Mouse (Mus musculus): ENCODE data around the gene Tsfm. TPM values are rescaled to one million over a fixed set of nuclear protein-coding genes. Genes with fewer than 3 reads are reported as not detected.

Tsfm gene
- polyA plus RNA-seq (2014; fragmentation: Illumina TruSeq; extraction: RNeasy Lipid Tissue Mini Kit (QIAGEN cat#74804); ENCODE audit: low replicate concordance): 7.3 TPM

DNA sequence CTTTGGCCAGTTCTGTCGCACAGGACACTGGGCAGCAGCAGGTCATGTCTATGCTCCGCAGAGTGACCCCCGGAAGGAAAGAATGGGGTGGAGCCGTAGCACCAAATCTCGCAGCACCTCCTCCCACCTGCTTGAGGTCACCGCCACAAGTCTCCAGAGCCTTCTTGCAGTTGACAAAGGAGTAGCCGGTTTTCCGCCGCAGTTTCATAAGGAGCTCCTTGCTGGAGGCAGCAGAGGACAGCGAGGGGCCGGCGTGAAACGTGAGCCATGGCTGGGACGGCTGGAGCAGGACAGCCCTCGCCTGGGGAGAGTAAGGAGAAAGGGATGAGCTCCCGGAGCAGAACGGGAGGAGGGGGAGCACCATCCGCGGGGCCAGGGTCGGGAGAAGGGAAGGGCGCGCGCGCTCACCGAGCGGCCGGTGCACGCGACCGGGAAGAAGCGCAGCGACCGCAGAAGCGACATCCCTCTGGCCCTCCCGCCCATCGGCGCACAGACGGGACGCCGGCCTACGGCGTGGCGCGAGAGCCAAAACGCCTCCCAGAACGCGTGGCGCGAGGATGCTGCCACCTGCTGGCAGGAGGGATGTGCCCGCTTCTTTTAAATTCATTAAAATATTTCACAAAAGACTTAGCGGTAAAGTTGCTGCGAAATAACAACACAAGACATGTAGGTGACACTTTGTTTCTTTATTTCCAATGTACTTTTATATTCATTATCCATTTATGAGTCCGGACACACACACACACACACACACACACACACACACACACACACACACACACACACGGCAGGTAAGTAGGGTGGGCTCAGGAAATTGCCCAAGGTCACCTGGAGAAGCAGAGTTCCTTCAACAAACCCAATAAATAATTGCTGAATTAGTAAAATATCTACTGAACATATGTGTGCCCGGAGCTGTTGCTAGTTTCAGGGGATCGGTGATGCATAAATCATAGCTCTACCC, at the start of gene Tsfm:
TSS of gene Tsfm (minus strand) at position 505 of the 961 bp plus-strand sequence.

DNA sequence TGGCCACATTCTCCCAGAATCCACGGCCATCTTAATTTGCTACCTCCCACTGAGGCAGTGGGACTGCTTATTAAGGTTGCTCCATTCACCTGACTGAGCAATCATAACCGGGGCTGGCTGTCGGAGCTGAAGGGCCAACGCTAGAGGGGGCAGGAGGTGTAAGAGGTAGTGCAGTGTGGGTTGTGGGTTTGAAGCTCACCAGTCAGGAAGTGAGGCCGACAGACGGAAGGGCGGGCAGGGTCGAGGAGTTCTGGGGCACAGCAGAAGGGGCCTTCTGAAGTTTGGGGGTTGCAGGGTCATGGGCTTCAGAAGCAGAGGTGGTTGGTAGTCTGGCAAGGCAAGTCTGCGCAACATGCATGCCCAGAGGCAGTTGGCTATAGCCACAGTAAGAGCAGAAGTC, 44.4 kb upstream of the Tsfm start, which contains the start of gene Agap2:
TSS of gene Agap2 (plus strand) at position 205 of the 400 bp plus-strand sequence.

DNA sequence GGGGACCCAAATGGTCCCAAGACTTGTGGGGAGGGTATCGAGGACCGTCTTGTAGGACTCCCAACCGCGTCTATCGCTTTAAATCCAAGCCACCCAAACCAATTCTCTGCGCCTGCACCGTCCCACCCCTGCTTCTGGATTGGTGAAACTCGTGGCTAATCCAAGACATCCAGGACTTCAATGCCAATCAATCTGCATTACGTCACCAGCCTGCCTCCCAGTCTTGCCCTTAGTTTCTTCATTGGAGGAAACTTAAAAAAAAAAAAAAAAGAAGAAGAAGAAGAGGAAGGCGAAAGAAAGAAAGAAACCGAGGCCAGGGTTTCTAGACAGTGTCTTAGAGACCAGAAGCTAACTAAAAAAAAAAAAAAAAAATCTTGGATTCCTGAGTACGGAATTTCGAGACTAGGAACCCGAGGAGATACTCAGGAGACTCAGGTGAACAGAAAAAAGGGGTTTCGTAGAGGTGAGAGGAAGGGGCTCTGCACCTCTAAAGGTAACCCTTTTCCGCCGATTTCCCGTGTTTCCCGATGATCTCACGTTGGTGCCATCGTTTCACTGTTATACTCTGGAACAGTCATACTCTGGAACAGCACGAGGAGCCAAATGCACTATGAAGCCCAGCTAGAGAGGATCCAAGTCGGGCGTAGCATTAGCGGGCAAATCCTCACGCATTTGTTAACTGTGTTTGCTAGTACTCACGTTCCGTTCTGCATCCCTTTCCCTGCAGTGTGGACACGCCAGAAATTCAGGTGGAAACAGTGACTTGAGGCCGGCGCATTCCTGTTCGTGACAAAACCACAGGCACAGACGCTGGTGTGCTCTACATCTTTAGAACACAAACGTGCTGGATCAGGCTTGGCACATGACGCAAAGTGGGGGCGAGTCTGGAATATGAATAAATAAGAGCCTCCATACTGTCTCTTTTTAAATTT, 39.8 kb upstream of the Tsfm start, which contains the start of gene Tspan31:
TSS of gene Tspan31 (minus strand) at position 75 of the 932 bp plus-strand sequence.

DNA sequence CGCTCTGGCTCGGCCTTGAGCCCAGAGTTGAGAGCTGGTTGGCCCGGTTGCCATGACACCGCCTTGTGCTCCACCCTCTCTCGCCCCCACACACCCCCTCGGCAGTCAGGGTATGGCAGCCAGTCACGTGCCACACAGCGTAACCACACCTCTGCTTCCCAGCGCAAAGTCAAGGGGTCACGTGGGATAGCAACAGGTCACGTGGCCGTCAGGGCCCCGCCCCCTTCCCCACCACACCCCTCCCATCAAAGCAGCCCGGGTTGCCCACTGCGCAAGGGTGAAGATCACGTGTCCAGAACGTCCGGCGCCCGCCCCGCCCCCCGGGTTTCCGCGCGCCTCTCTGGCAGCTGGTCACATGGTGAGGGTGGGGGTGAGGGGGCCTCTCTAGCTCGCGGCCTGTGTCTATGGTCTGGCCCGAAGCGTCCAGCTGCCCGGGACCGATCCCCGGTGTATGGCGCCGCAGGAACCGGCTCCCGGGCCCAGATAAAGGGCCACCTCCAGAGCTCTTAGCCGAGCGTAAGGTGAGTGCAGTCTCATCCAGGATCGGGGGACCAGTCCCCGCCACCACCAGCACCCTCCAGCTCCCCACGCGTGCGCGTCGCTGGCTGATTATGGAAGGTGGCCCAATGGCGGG, 32.7 kb upstream of the Tsfm start, which contains the start of gene Cdk4:
TSS of gene Cdk4 (plus strand) at position 296 of the 634 bp plus-strand sequence.

DNA sequence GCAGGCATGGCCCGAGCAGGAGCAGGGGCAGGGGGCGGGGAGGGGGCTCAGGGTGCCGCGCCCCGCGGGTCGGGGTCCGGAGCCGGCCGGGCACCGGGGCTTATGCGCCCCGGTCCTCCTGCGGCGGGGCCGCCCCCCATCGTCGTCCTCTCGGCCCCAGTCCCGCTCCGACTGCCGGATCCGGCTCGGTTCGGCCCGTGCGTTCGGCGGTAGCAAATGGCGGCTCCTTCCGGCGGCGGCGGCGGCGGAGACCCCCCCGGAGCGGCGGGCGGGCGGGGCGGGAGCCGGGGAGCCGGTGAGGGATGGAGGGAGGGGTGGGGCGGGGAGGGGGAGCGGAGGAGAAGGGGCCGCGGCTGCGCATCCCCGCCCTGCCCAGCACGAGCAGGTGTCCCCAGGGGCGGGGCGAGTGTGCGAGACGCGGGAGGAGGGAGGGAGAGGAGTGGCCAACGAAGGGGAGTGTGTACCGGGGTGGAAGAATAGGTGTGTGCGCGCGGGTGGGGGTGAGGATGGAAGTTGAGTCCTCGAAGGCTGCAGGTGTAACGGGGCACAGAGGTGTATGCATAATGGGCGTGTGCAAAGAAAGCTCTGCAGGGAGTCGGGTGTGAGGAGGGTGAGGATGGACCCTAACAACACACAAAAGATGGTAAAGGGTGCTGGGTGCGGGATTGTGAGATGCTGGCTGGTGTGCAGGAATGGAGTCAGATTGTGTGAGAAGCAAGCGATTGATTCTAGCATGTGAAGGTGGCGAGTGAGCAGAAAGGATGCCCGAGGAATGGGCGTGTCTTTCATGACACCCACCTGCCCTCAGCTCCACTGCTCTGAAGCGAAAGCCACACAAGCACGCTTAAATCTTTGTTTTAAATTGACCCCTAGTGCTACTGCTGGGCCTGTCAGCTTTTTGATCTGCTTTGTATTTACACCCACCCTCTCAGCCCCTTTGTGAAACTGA, 29.6 kb upstream of the Tsfm start, which contains the start of gene March9:
TSS of gene March9 (minus strand) at position 217 of the 949 bp plus-strand sequence.

DNA sequence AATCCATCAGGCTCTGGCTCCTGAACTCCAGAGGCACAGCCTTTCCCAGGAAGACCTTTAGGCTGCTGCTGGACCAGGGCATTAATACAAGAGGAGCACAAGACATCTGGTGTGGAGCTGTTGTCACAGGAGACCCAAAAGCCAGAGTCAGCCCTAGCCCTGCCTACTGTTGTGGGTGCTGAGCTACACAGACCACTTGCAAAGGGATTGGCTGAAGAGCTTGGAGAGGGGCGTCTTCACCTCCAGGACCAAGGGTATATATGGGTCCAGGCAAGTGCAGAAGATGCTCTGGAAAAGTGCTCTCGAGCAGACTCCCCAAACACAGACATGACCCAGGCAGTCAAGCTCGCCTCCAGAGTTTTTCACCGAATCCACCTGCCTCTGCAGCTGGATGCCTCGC, 17.3 kb upstream of the Tsfm start, which contains the start of gene Cyp27b1:
TSS of gene Cyp27b1 (plus strand) at position 297 of the 400 bp plus-strand sequence.

GRCm38 (mm10) chr10:127041274-127041766, 10.7 kb upstream of the Tsfm start, which contains the start of the genes Mettl1 and Eef1akmt3:
TSS of gene Mettl1 (plus strand) at chr10:127041414.
TSS of gene Eef1akmt3 (minus strand) at chr10:127041513.

GRCm38 (mm10) chr10:127000529-127000928, 30.1 kb downstream of the Tsfm start, which contains the start of gene Avil:
TSS of gene Avil (plus strand) at chr10:127000709.

GRCm38 (mm10) chr10:126978277-126978994, 52.2 kb downstream of the Tsfm start, which contains the start of gene Ctdsp2:
TSS of gene Ctdsp2 (plus strand) at chr10:126978717.

Other genes starting within 250 kb of the Tsfm start
- gene Atp23, start 129.5 kb downstream of the Tsfm start, polyA plus RNA-seq (2014; fragmentation: Illumina TruSeq; extraction: RNeasy Lipid Tissue Mini Kit (QIAGEN cat#74804); ENCODE audit: low replicate concordance): 2.1 TPM
- gene Ctdsp2, start 52.1 kb downstream of the Tsfm start, polyA plus RNA-seq (2014; fragmentation: Illumina TruSeq; extraction: RNeasy Lipid Tissue Mini Kit (QIAGEN cat#74804); ENCODE audit: low replicate concordance): 21.1 TPM
- gene Avil, start 30.1 kb downstream of the Tsfm start, polyA plus RNA-seq (2014; fragmentation: Illumina TruSeq; extraction: RNeasy Lipid Tissue Mini Kit (QIAGEN cat#74804); ENCODE audit: low replicate concordance): 0.33 TPM
- gene Mettl1, start 10.6 kb upstream of the Tsfm start, polyA plus RNA-seq (2014; fragmentation: Illumina TruSeq; extraction: RNeasy Lipid Tissue Mini Kit (QIAGEN cat#74804); ENCODE audit: low replicate concordance): 1.5 TPM
- 0.56 TPM for gene Eef1akmt3, start 10.7 kb upstream of the Tsfm start, polyA plus RNA-seq (2014; fragmentation: Illumina TruSeq; extraction: RNeasy Lipid Tissue Mini Kit (QIAGEN cat#74804); ENCODE audit: low replicate concordance)
- gene Cyp27b1, start 17.4 kb upstream of the Tsfm start, polyA plus RNA-seq (2014; fragmentation: Illumina TruSeq; extraction: RNeasy Lipid Tissue Mini Kit (QIAGEN cat#74804); ENCODE audit: low replicate concordance): not detected
- gene March9, start 29.3 kb upstream of the Tsfm start, polyA plus RNA-seq (2014; fragmentation: Illumina TruSeq; extraction: RNeasy Lipid Tissue Mini Kit (QIAGEN cat#74804); ENCODE audit: low replicate concordance): 0.45 TPM
- gene Cdk4, start 32.7 kb upstream of the Tsfm start, polyA plus RNA-seq (2014; fragmentation: Illumina TruSeq; extraction: RNeasy Lipid Tissue Mini Kit (QIAGEN cat#74804); ENCODE audit: low replicate concordance): 7.9 TPM
- gene Tspan31, start 39.4 kb upstream of the Tsfm start, polyA plus RNA-seq (2014; fragmentation: Illumina TruSeq; extraction: RNeasy Lipid Tissue Mini Kit (QIAGEN cat#74804); ENCODE audit: low replicate concordance): 40.0 TPM
- gene Agap2, start 44.4 kb upstream of the Tsfm start, polyA plus RNA-seq (2014; fragmentation: Illumina TruSeq; extraction: RNeasy Lipid Tissue Mini Kit (QIAGEN cat#74804); ENCODE audit: low replicate concordance): not detected
- 7.4 TPM for gene Os9, start 90.3 kb upstream of the Tsfm start, polyA plus RNA-seq (2014; fragmentation: Illumina TruSeq; extraction: RNeasy Lipid Tissue Mini Kit (QIAGEN cat#74804); ENCODE audit: low replicate concordance)
- 11.8 TPM for gene B4galnt1, start 134.4 kb upstream of the Tsfm start, polyA plus RNA-seq (2014; fragmentation: Illumina TruSeq; extraction: RNeasy Lipid Tissue Mini Kit (QIAGEN cat#74804); ENCODE audit: low replicate concordance)
- gene Slc26a10, start 149.8 kb upstream of the Tsfm start, polyA plus RNA-seq (2014; fragmentation: Illumina TruSeq; extraction: RNeasy Lipid Tissue Mini Kit (QIAGEN cat#74804); ENCODE audit: low replicate concordance): not detected
- 3.9 TPM for gene Arhgef25, start 159.2 kb upstream of the Tsfm start, polyA plus RNA-seq (2014; fragmentation: Illumina TruSeq; extraction: RNeasy Lipid Tissue Mini Kit (QIAGEN cat#74804); ENCODE audit: low replicate concordance)
- gene Dtx3, start 164.9 kb upstream of the Tsfm start, polyA plus RNA-seq (2014; fragmentation: Illumina TruSeq; extraction: RNeasy Lipid Tissue Mini Kit (QIAGEN cat#74804); ENCODE audit: low replicate concordance): 0.56 TPM
- 8.8 TPM for gene Pip4k2c, start 180.7 kb upstream of the Tsfm start, polyA plus RNA-seq (2014; fragmentation: Illumina TruSeq; extraction: RNeasy Lipid Tissue Mini Kit (QIAGEN cat#74804); ENCODE audit: low replicate concordance)
- 1.0 TPM for gene Kif5a, start 232.5 kb upstream of the Tsfm start, polyA plus RNA-seq (2014; fragmentation: Illumina TruSeq; extraction: RNeasy Lipid Tissue Mini Kit (QIAGEN cat#74804); ENCODE audit: low replicate concordance)
- 15.2 TPM for gene Dctn2, start 235.5 kb upstream of the Tsfm start, polyA plus RNA-seq (2014; fragmentation: Illumina TruSeq; extraction: RNeasy Lipid Tissue Mini Kit (QIAGEN cat#74804); ENCODE audit: low replicate concordance)

All from small intestine, adult 10 weeks (tissue).